Mouse (Mus musculus): Measurements from ENCODE around the gene 1700109H08Rik. TPM values are rescaled to one million over a fixed set of nuclear protein-coding genes. Genes with fewer than 3 reads are reported as not detected.
A peak's percentile ranks its signal among the peaks of the same experiment; 100 is the strongest.
"Not testable (repeated sequence)": the region's sequence is repeated elsewhere in the genome, so short reads cannot be mapped to it uniquely, and the experiment has no call there.

The 1700109H08Rik gene
- polyA plus RNA-seq, 1 experiment: 0.20 TPM

GRCm38 (mm10) chr5:3596399-3596766 lies 25.0 kb downstream of the 1700109H08Rik start, which contains the start of gene Rbm48:
TSS of gene Rbm48 (minus strand) at chr5:3596585.
- under 1% methylated on average over 31 of the region's 31 CpGs for WGBS

GRCm38 (mm10) chr5:3597171-3597570 lies 25.8 kb downstream of the 1700109H08Rik start:
- no peak for DNase-seq (ENCODE audit: low read depth, low spot score)

More at GRCm38 (mm10) chr5:3596399-3596766, 25.0 kb downstream of the 1700109H08Rik start, which contains the start of gene Rbm48:
- DNase-seq (ENCODE audit: low read depth, low spot score): peak; percentile 44

- no peak for DNase-seq (ENCODE audit: low read depth, low spot score)
- 86% methylated on average over 5 of the region's 5 CpGs for WGBS
These were observed 27.4 kb downstream of the 1700109H08Rik start for GRCm38 (mm10) chr5:3598766-3599165.

GRCm38 (mm10) chr5:3600298-3600697 lies 28.9 kb downstream of the 1700109H08Rik start:
- 80% methylated on average over 1 of the region's 1 CpGs for WGBS
- no peak for DNase-seq (ENCODE audit: low read depth, low spot score)

- no peak for DNase-seq (ENCODE audit: low read depth, low spot score)
- 89% methylated on average over 3 of the region's 3 CpGs for WGBS
These were observed 29.4 kb downstream of the 1700109H08Rik start for GRCm38 (mm10) chr5:3600790-3601189.

- 95% methylated on average over 9 of the region's 9 CpGs for WGBS
- DNase-seq (ENCODE audit: low read depth, low spot score): no peak
These were observed 35.7 kb downstream of the 1700109H08Rik start for GRCm38 (mm10) chr5:3607114-3607513.

- DNase-seq (ENCODE audit: low read depth, low spot score): no peak
- 95% methylated on average over 7 of the region's 7 CpGs for WGBS
These were observed 37.9 kb downstream of the 1700109H08Rik start for GRCm38 (mm10) chr5:3609241-3609640.

- WGBS: 93% methylated on average over 2 of the region's 2 CpGs
- not testable (repeated sequence) for DNase-seq (ENCODE audit: low read depth, low spot score)
These were observed 40.5 kb downstream of the 1700109H08Rik start for GRCm38 (mm10) chr5:3611835-3612234.

- 94% methylated on average over 7 of the region's 7 CpGs for WGBS
- no peak for DNase-seq (ENCODE audit: low read depth, low spot score)
These were observed 49.1 kb downstream of the 1700109H08Rik start for GRCm38 (mm10) chr5:3620486-3620885.

- no peak for DNase-seq (ENCODE audit: low read depth, low spot score)
- 84% methylated on average over 5 of the region's 5 CpGs for WGBS
These were observed 58.7 kb downstream of the 1700109H08Rik start for GRCm38 (mm10) chr5:3630055-3630454.

GRCm38 (mm10) chr5:3631512-3632271 lies 60.3 kb downstream of the 1700109H08Rik start:
- no peak for DNase-seq (ENCODE audit: low read depth, low spot score)
- 81% methylated on average over 16 of the region's 16 CpGs for WGBS

GRCm38 (mm10) chr5:3632285-3632684 lies 60.9 kb downstream of the 1700109H08Rik start:
- DNase-seq (ENCODE audit: low read depth, low spot score): no peak
- 86% methylated on average over 5 of the region's 5 CpGs for WGBS

GRCm38 (mm10) chr5:3633315-3633714 lies 61.9 kb downstream of the 1700109H08Rik start:
- DNase-seq (ENCODE audit: low read depth, low spot score): no peak
- WGBS: 50% methylated on average over 13 of the region's 13 CpGs

GRCm38 (mm10) chr5:3633951-3634350 lies 62.6 kb downstream of the 1700109H08Rik start:
- 78% methylated on average over 4 of the region's 4 CpGs for WGBS
- DNase-seq (ENCODE audit: low read depth, low spot score): no peak

Other genes with a start within 250 kb of the 1700109H08Rik start
- 4.6 and 7.5 TPM in 2 replicates for gene Cdk6, start 230.1 kb upstream of the 1700109H08Rik start, polyA plus RNA-seq (2012; rRNA removed)
- 4.4 and 5.3 TPM in 2 replicates for gene Fam133b, start 27.7 kb upstream of the 1700109H08Rik start, polyA plus RNA-seq (2012; rRNA removed)
- 5.3 and 8.2 TPM in 2 replicates for gene Pex1, start 24.5 kb downstream of the 1700109H08Rik start, polyA plus RNA-seq (2012; rRNA removed)
- gene Rbm48, start 25.0 kb downstream of the 1700109H08Rik start, polyA plus RNA-seq (2012; rRNA removed): 3.8 and 4.4 TPM in 2 replicates
- not detected in 2 replicates for gene Tmbim7, start 79.6 kb downstream of the 1700109H08Rik start, polyA plus RNA-seq (2012; rRNA removed)
- gene Gatad1, start 85.6 kb downstream of the 1700109H08Rik start, polyA plus RNA-seq (2012; rRNA removed): 38.3 and 39.9 TPM in 2 replicates
- 6.0 and 10.7 TPM in 2 replicates for gene Ankib1, start 231.4 kb downstream of the 1700109H08Rik start, polyA plus RNA-seq (2012; rRNA removed)
- gene Krit1, start 231.6 kb downstream of the 1700109H08Rik start, polyA plus RNA-seq (2012; rRNA removed): 4.2 and 6.9 TPM in 2 replicates

Measured in large intestine, adult 2 months (tissue).